8 mouse cellular contexts compared by ENCODE assay signal in genomic region chr3:108939573-108939972, GRCm38 (mm10). TPM values are rescaled to one million over a fixed set of nuclear protein-coding genes. Genes with fewer than 3 reads are reported as not detected.
DNase-seq lines count a peak whose midpoint lies in the region; ATAC-seq and TF ChIP-seq lines count a peak whose summit lies in the region.

TSS of gene Henmt1 (plus strand) at chr3:108939873.

- TF ChIP-seq EP300 in ES-Bruce4 (IDR thresholded peaks at IDR 0.05; ENCODE audit: insufficient read depth, low read depth, low read length): no peak
- no peak for TF ChIP-seq EP300 in liver, postnatal 0 days (IDR thresholded peaks at IDR 0.05; ENCODE audit: low read depth)

- no peak within 1 kb of the TSS for H3K9ac ChIP-seq in heart, embryonic 14.5 days (ENCODE audit: low read length)
- no peak within 1 kb of the TSS for H3K9ac ChIP-seq in ES-Bruce4 (ENCODE audit: low read depth, poor library complexity, severe bottlenecking)
- no peak within 1 kb of the TSS for H3K9ac ChIP-seq in liver, postnatal 0 days (replicated peaks)

- H3K27ac ChIP-seq in heart, embryonic 14.5 days (replicated peaks in 1 of 2; ENCODE audit: control insufficient read depth in 1 of 2, insufficient read depth in 1 of 2, low read depth in 2 of 2, low read length in 2 of 2): no peak within 1 kb of the TSS
- no peak within 1 kb of the TSS for H3K27ac ChIP-seq in ES-Bruce4 (ENCODE audit: insufficient read depth, low read length)
- peak within 1 kb of the TSS; percentile 53; the same call in 1 of the 2 replicates for H3K27ac ChIP-seq in hindbrain, embryonic 10.5 days
- H3K27ac ChIP-seq in liver, postnatal 0 days (ENCODE audit: low read depth): no peak within 1 kb of the TSS

- no peaks in the 10 kb centered on the region for H3K9me3 ChIP-seq in heart, embryonic 14.5 days (ENCODE audit: control insufficient read depth, low read length)
- H3K9me3 ChIP-seq in ES-Bruce4 (replicated peaks; ENCODE audit: control insufficient read depth, insufficient read depth, low read length, poor library complexity, severe bottlenecking): peaks cover 14% of the 10 kb centered on the region
- 0 out of 2 replicates have a peak, but pooled peaks cover 10% of the 10 kb centered on the region for H3K9me3 ChIP-seq in hindbrain, embryonic 10.5 days
- no peaks in the 10 kb centered on the region for H3K9me3 ChIP-seq in liver, postnatal 0 days (ENCODE audit: low read length)

- TF ChIP-seq CTCF in ES-Bruce4 (IDR thresholded peaks at IDR 0.05; ENCODE audit: low read depth, low read length): no peak
- no peak for TF ChIP-seq CTCF in liver, postnatal 0 days (IDR thresholded peaks at IDR 0.05; ENCODE audit: low read depth)

- no peaks in the 10 kb centered on the region for H3K36me3 ChIP-seq in heart, embryonic 14.5 days (ENCODE audit: control insufficient read depth, insufficient read depth, low read length)
- H3K36me3 ChIP-seq in ES-Bruce4 (ENCODE audit: control insufficient read depth, insufficient read depth, low read length, poor library complexity, severe bottlenecking): no peaks in the 10 kb centered on the region
- H3K36me3 ChIP-seq in hindbrain, embryonic 10.5 days: no peaks in the 10 kb centered on the region
- no peaks in the 10 kb centered on the region for H3K36me3 ChIP-seq in liver, postnatal 0 days (replicated peaks; ENCODE audit: insufficient read depth, low read length)

- no peak for TF ChIP-seq POLR2A in ES-Bruce4 (IDR thresholded peaks at IDR 0.05; ENCODE audit: insufficient read depth, low read length)

- 81% methylated on average over 5 of the region's 5 CpGs for WGBS in heart, embryonic 14.5 days
- 82% methylated on average over 5 of the region's 5 CpGs for WGBS in hindbrain, embryonic 10.5 days
- 80% methylated on average over 5 of the region's 5 CpGs for WGBS in liver, postnatal 0 days (ENCODE audit: insufficient replicate concordance)

- H3K4me2 ChIP-seq in heart, embryonic 14.5 days (ENCODE audit: low read length): peak within 1 kb of the TSS; percentile 70
- peak within 1 kb of the TSS; percentile 18; the same call in 1 of the 2 replicates for H3K4me2 ChIP-seq in liver, postnatal 0 days (ENCODE audit: low read depth, low read length)

- H3K4me3 ChIP-seq in heart, embryonic 14.5 days (ENCODE audit: control insufficient read depth in 1 of 2, insufficient read depth in 1 of 2, low read depth in 1 of 2, low read length in 2 of 2): peak within 1 kb of the TSS; percentile 23 to 34
- H3K4me3 ChIP-seq in ES-Bruce4 (ENCODE audit: low read depth, low read length): peak within 1 kb of the TSS; percentile 11
- H3K4me3 ChIP-seq in hindbrain, embryonic 10.5 days: peak within 1 kb of the TSS; percentile 44
- no peak within 1 kb of the TSS for H3K4me3 ChIP-seq in liver, postnatal 0 days (ENCODE audit: low read depth, low read length)

- no peak for ATAC-seq in heart, embryonic 14.5 days (ENCODE audit: insufficient number of reproducible peaks, insufficient read depth, low FRiP score, low read depth)
- ATAC-seq in liver, postnatal 0 days: no peak

- H3K27me3 ChIP-seq in heart, embryonic 14.5 days (ENCODE audit: control insufficient read depth, insufficient read depth, low read length): no peaks in the 10 kb centered on the region
- peaks cover 11% of the 10 kb centered on the region for H3K27me3 ChIP-seq in ES-Bruce4 (ENCODE audit: control insufficient read depth, insufficient read depth, low read length, poor library complexity, severe bottlenecking)
- H3K27me3 ChIP-seq in hindbrain, embryonic 10.5 days (ENCODE audit: insufficient read depth, poor library complexity, severe bottlenecking): no peaks in the 10 kb centered on the region
- no peaks in the 10 kb centered on the region for H3K27me3 ChIP-seq in liver, postnatal 0 days (ENCODE audit: insufficient read depth, low read length)

- peaks cover 0 to 3% of the 10 kb centered on the region in 2 experiments; a peak in 1 of 4 replicates for H3K4me1 ChIP-seq in heart, embryonic 14.5 days (ENCODE audit: control insufficient read depth in 2 of 2, insufficient read depth in 2 of 2, low read length in 2 of 2)
- H3K4me1 ChIP-seq in ES-Bruce4 (ENCODE audit: control insufficient read depth, insufficient read depth, low read length): no peaks in the 10 kb centered on the region
- H3K4me1 ChIP-seq in hindbrain, embryonic 10.5 days (replicated peaks): peaks cover 7% of the 10 kb centered on the region; the same call in 1 of the 2 replicates
- no peaks in the 10 kb centered on the region; the same call in 1 of the 2 replicates for H3K4me1 ChIP-seq in liver, postnatal 0 days (ENCODE audit: insufficient read depth)

- no peak for DNase-seq in heart, adult 9 months (ENCODE audit: low spot score in 2 of 2)
- no peak for DNase-seq in hindbrain, embryonic 10.5 days (ENCODE audit: low spot score)
- DNase-seq in liver, postnatal 0 days: no peak
- no peak for DNase-seq in adrenal gland, postnatal 14 days
- no peak for DNase-seq in frontal cortex, postnatal 36 days (ENCODE audit: low spot score in 2 of 2)
- DNase-seq in spleen, postnatal 36 days (ENCODE audit: low spot score in 2 of 2): no peak

RNA-seq across cellular contexts. Expression of gene Henmt1, which starts in this region (rescaled TPM):
- polyA plus RNA-seq in heart, embryonic 14.5 days (2014; fragmentation: Nextera tagmentation; extraction: Ambion mirVana): not detected in 2 replicates
- polyA plus RNA-seq in ES-Bruce4 (2011; ENCODE audit: insufficient read depth, insufficient read length, low read depth, missing spikeins): 0.43 TPM in 1 of 2 replicates, not detected in the other
- 0.58 and 0.86 TPM in 2 replicates for polyA plus RNA-seq in hindbrain, embryonic 10.5 days (2016; fragmentation: Nextera tagmentation; extraction: Ambion mirVana)
- not detected in 2 replicates for polyA plus RNA-seq in liver, postnatal 0 days (2015; fragmentation: Nextera tagmentation; extraction: Ambion mirVana)
- total RNA-seq in adrenal gland, postnatal 14 days (2021): not detected in 2 replicates
